Mouse (Mus musculus) hindlimb bud, embryonic 11.5 days (tissue): ENCODE results near the gene Ifngr1.
"Not testable (repeated sequence)": the region's sequence is repeated elsewhere in the genome, so short reads cannot be mapped to it uniquely, and the experiment has no call there.

Source experiments
- DNase-seq: peaks from one replicate; pipeline ENCODE4 v3.0.0-alpha.2; 2012; ENCODE audit warnings: low read depth, low spot score; ENCODE audit errors: extremely low spot score

Gene Ifngr1

GRCm38 (mm10) chr10:19585860-19586259 lies 5.9 kb upstream of the Ifngr1 start:
- no peak for DNase-seq

- DNase-seq: no peak
These were observed 4.5 kb upstream of the Ifngr1 start for GRCm38 (mm10) chr10:19587281-19587680.

- no peak for DNase-seq
These were observed 2.1 kb upstream of the Ifngr1 start for GRCm38 (mm10) chr10:19589626-19590025.

- DNase-seq: no peak
These were observed 486 bp upstream of the Ifngr1 start for GRCm38 (mm10) chr10:19591286-19591640.

- DNase-seq: no peak
These were observed 807 bp downstream of the Ifngr1 start for GRCm38 (mm10) chr10:19592556-19592955.

- no peak for DNase-seq
These were observed 1.5 kb downstream of the Ifngr1 start for GRCm38 (mm10) chr10:19593296-19593695.

GRCm38 (mm10) chr10:19594201-19594905 lies 2.6 kb downstream of the Ifngr1 start:
- DNase-seq: no peak

- DNase-seq: no peak
These were observed 5.1 kb downstream of the Ifngr1 start for GRCm38 (mm10) chr10:19596866-19597265.

GRCm38 (mm10) chr10:19598091-19598490 lies 6.3 kb downstream of the Ifngr1 start:
- no peak for DNase-seq

GRCm38 (mm10) chr10:19599331-19600092 lies 7.8 kb downstream of the Ifngr1 start:
- no peak for DNase-seq

- no peak for DNase-seq
These were observed 8.3 kb downstream of the Ifngr1 start for GRCm38 (mm10) chr10:19600093-19600420.

- DNase-seq: not testable (repeated sequence)
These were observed 9.8 kb downstream of the Ifngr1 start for GRCm38 (mm10) chr10:19601502-19601901.

- no peak for DNase-seq
These were observed 11.5 kb downstream of the Ifngr1 start for GRCm38 (mm10) chr10:19603231-19603630.

- no peak for DNase-seq
These were observed 17.4 kb downstream of the Ifngr1 start for GRCm38 (mm10) chr10:19609125-19609524.

- no peak for DNase-seq
These were observed 19.9 kb downstream of the Ifngr1 start for GRCm38 (mm10) chr10:19611616-19612015.

GRCm38 (mm10) chr10:19613111-19613753 lies 21.5 kb downstream of the Ifngr1 start:
- no peak for DNase-seq

- no peak for DNase-seq
These were observed 28.0 kb downstream of the Ifngr1 start for GRCm38 (mm10) chr10:19619736-19620135.

GRCm38 (mm10) chr10:19621408-19622048 lies 29.8 kb downstream of the Ifngr1 start, which contains the start of gene Il22ra2:
Gene Il22ra2, plus strand, starts transcription at chr10:19621998.
- no peak for DNase-seq

GRCm38 (mm10) chr10:19624617-19625016 lies 32.9 kb downstream of the Ifngr1 start:
- no peak for DNase-seq

GRCm38 (mm10) chr10:19627342-19627741 lies 35.6 kb downstream of the Ifngr1 start:
- DNase-seq: no peak

- DNase-seq: no peak
These were observed 36.0 kb downstream of the Ifngr1 start for GRCm38 (mm10) chr10:19627748-19628147.
